Mouse (Mus musculus): Measurements from ENCODE around the gene Siva1. TPM values are rescaled to one million over a fixed set of nuclear protein-coding genes. Genes with fewer than 3 reads are reported as not detected.

Siva1 gene
- polyA plus RNA-seq, 1 experiment, result 164 TPM

DNA sequence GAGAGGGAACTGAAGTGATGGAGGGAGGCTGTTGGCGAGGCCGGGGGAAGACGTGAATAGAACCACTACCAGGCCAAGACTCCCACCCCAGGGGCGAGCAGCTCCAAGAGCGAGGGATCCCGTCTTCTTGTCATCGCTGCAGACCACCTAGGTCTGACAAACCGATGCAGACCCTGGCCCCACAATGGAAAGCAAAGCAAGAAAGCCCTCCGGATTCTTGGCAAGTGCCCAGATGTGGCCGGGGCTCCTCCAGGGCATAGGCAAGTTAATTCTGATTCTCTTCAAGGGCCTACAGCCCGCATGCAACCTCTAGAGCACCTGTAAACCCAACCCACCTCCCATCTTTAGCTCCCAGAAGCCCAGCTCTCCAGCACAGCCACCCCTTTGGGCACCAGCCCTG, 18.8 kb downstream of the Siva1 start:
- peaks cover 81% of the 10 kb centered on the region for H3K36me3 ChIP-seq (ENCODE audit: control insufficient read depth, insufficient read depth)
- peaks cover 29% of the 10 kb centered on the region for H3K79me3 ChIP-seq (ENCODE audit: low read depth)
- no peak overlapping the region for H3K4me3 ChIP-seq (ENCODE audit: insufficient read depth, poor library complexity, severe bottlenecking)
- no peak overlapping the region for H3ac ChIP-seq (ENCODE audit: control insufficient read depth, insufficient read length, low read depth)
- no peak for TF ChIP-seq MYOG (IDR thresholded peaks at IDR 0.05; ENCODE audit: control insufficient read depth, extremely low read depth, insufficient read length)
- no peak for TF ChIP-seq MYOD1 (IDR thresholded peaks at IDR 0.05; ENCODE audit: control insufficient read depth, insufficient read length, low read depth)
- TF ChIP-seq USF1 (IDR thresholded peaks at IDR 0.05; ENCODE audit: low read depth), result no peak
- TF ChIP-seq CTCF (IDR thresholded peaks at IDR 0.05; ENCODE audit: control insufficient read depth, insufficient read depth, insufficient read length), result no peak
- no peak for TF ChIP-seq MAX (IDR thresholded peaks at IDR 0.05)
- no peak for TF ChIP-seq FOSL1 (IDR thresholded peaks at IDR 0.05; ENCODE audit: insufficient read depth, low read length, poor library complexity, severe bottlenecking)
- no peak for TF ChIP-seq CEBPB (IDR thresholded peaks at IDR 0.05; ENCODE audit: low read depth)
- no peaks in the 10 kb centered on the region for H3K27me3 ChIP-seq (ENCODE audit: control insufficient read depth, insufficient read depth, insufficient read length)
- peaks cover 69% of the 10 kb centered on the region for H3K79me2 ChIP-seq (ENCODE audit: control insufficient read depth, insufficient read depth)

DNA sequence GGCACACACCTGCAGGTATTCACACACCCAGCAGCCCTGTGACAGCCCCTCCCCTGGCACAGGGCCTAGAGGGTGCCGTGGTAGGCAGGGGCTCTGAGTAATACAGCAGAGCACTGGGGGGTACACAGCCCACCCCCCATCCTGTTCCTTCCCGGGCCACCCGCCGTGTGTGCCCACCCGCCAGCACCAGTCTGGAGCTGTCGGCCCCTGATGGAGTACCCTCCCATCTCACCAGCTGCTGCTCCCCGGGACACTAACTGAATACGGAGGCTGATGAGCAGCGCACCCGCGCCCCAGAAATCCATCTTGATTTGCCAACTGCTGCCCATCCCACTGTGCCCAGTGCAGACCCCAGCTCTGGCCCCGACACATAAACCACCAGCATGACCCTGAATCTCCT, 19.2 kb downstream of the Siva1 start:
- no peak for TF ChIP-seq MYOD1 (IDR thresholded peaks at IDR 0.05; ENCODE audit: control insufficient read depth, insufficient read length, low read depth)
- TF ChIP-seq MAX (IDR thresholded peaks at IDR 0.05), result no peak
- TF ChIP-seq CTCF (IDR thresholded peaks at IDR 0.05; ENCODE audit: control insufficient read depth, insufficient read depth, insufficient read length), result no peak
- no peak for TF ChIP-seq USF1 (IDR thresholded peaks at IDR 0.05; ENCODE audit: low read depth)
- Histone ChIP-seq H3K36me3 (ENCODE audit: control insufficient read depth, insufficient read depth) (peaks cover 81% of the 10 kb centered on the region), H3K79me3 (ENCODE audit: low read depth) (peaks cover 30% of the 10 kb centered on the region), H3ac (ENCODE audit: control insufficient read depth, insufficient read length, low read depth) (no peak overlapping the region), H3K79me2 (ENCODE audit: control insufficient read depth, insufficient read depth) (peaks cover 73% of the 10 kb centered on the region), H3K27me3 (ENCODE audit: control insufficient read depth, insufficient read depth, insufficient read length) (no peaks in the 10 kb centered on the region), H3K4me3 (ENCODE audit: insufficient read depth, poor library complexity, severe bottlenecking) (no peak overlapping the region)

DNA sequence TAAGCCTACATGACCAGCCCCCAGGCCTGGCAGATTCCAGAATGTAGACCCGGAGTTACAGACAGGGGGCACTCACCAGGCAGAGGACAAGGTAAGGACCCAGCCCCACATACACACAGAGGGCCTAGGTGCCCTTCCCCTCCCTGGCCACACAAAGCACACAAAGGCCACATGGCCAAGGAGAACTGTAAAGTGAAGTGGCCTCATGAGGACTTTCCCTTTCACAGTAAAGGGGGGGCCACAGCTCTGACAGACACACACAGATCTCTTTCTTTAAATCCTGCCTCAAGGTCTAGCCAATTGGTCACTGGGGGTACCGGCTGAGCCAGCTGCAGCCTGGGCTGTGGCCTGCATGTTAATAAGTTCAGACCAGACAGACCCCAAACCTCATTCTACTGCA, 19.6 kb downstream of the Siva1 start:
- Histone ChIP-seq H3ac (ENCODE audit: control insufficient read depth, insufficient read length, low read depth) (no peak overlapping the region), H3K4me3 (ENCODE audit: insufficient read depth, poor library complexity, severe bottlenecking) (no peak overlapping the region), H3K79me2 (ENCODE audit: control insufficient read depth, insufficient read depth) (peaks cover 77% of the 10 kb centered on the region), H3K27me3 (ENCODE audit: control insufficient read depth, insufficient read depth, insufficient read length) (no peaks in the 10 kb centered on the region), H3K36me3 (ENCODE audit: control insufficient read depth, insufficient read depth) (peaks cover 81% of the 10 kb centered on the region), H3K79me3 (ENCODE audit: low read depth) (peaks cover 32% of the 10 kb centered on the region)
- no peak for TF ChIP-seq MYOG (IDR thresholded peaks at IDR 0.05; ENCODE audit: control insufficient read depth, extremely low read depth, insufficient read length)

DNA sequence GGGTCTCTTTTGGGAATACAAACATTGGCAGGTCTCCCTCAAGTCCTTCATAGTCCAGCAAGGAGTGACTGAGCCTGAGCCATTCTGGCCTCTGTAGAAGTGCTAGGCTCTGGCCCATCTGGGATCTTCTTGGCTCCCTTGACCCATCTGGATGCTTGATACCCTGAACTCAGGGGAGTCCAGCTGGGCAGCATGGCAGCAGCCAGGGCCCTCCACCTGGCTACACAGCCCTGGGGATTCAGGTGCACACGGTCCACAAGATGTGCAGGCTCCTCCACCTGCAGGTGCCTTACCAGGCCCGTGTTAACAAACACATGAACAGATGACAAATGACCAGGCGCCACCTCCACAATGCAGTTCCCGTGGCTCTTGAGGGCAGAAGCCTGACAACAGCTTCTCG, 20.2 kb downstream of the Siva1 start:
- Histone ChIP-seq H3ac (ENCODE audit: control insufficient read depth, insufficient read length, low read depth) (no peak overlapping the region), H3K4me3 (ENCODE audit: insufficient read depth, poor library complexity, severe bottlenecking) (no peak overlapping the region), H3K79me2 (ENCODE audit: control insufficient read depth, insufficient read depth) (peaks cover 83% of the 10 kb centered on the region), H3K36me3 (ENCODE audit: control insufficient read depth, insufficient read depth) (peaks cover 81% of the 10 kb centered on the region), H3K27me3 (ENCODE audit: control insufficient read depth, insufficient read depth, insufficient read length) (no peaks in the 10 kb centered on the region), H3K79me3 (ENCODE audit: low read depth) (peaks cover 36% of the 10 kb centered on the region)
- TF ChIP-seq USF1 (IDR thresholded peaks at IDR 0.05; ENCODE audit: low read depth) (no peak), CEBPB (IDR thresholded peaks at IDR 0.05; ENCODE audit: low read depth) (no peak), CTCF (IDR thresholded peaks at IDR 0.05; ENCODE audit: control insufficient read depth, insufficient read depth, insufficient read length) (no peak), MYOD1 (IDR thresholded peaks at IDR 0.05; ENCODE audit: control insufficient read depth, insufficient read length, low read depth) (no peak), MAX (IDR thresholded peaks at IDR 0.05) (no peak)

DNA sequence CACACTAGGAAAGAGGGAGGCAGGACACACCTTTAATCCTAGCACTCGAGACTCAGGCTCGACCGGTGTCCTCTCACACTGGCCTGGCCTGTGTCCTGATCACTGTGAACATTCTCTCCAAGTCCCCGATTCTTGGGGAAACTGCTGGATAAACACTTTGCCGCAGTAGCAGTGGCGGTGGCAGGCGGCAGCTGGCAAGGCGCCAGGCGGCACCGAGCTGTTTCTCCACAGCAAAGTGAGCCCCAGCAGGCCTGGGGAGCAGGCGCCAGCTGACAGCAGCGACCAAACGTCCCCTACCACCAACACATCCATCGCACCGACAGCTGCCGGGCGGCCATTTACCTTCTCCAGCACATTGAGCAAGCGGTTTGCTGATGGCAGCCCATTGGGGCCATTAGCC, 21.0 kb downstream of the Siva1 start:
- Histone ChIP-seq H3ac (ENCODE audit: control insufficient read depth, insufficient read length, low read depth) (no peak overlapping the region), H3K4me3 (ENCODE audit: insufficient read depth, poor library complexity, severe bottlenecking) (no peak overlapping the region), H3K36me3 (ENCODE audit: control insufficient read depth, insufficient read depth) (peaks cover 80% of the 10 kb centered on the region), H3K79me3 (ENCODE audit: low read depth) (peaks cover 44% of the 10 kb centered on the region), H3K27me3 (ENCODE audit: control insufficient read depth, insufficient read depth, insufficient read length) (no peaks in the 10 kb centered on the region), H3K79me2 (ENCODE audit: control insufficient read depth, insufficient read depth) (peaks cover 85% of the 10 kb centered on the region)
- TF ChIP-seq MAX (IDR thresholded peaks at IDR 0.05), result no peak
- TF ChIP-seq MYOD1 (IDR thresholded peaks at IDR 0.05; ENCODE audit: control insufficient read depth, insufficient read length, low read depth), result no peak
- TF ChIP-seq CEBPB (IDR thresholded peaks at IDR 0.05; ENCODE audit: low read depth), result no peak
- no peak for TF ChIP-seq FOSL1 (IDR thresholded peaks at IDR 0.05; ENCODE audit: insufficient read depth, low read length, poor library complexity, severe bottlenecking)
- no peak for TF ChIP-seq MYOG (IDR thresholded peaks at IDR 0.05; ENCODE audit: control insufficient read depth, extremely low read depth, insufficient read length)
- no peak for TF ChIP-seq CTCF (IDR thresholded peaks at IDR 0.05; ENCODE audit: control insufficient read depth, insufficient read depth, insufficient read length)
- no peak for TF ChIP-seq USF1 (IDR thresholded peaks at IDR 0.05; ENCODE audit: low read depth)

DNA sequence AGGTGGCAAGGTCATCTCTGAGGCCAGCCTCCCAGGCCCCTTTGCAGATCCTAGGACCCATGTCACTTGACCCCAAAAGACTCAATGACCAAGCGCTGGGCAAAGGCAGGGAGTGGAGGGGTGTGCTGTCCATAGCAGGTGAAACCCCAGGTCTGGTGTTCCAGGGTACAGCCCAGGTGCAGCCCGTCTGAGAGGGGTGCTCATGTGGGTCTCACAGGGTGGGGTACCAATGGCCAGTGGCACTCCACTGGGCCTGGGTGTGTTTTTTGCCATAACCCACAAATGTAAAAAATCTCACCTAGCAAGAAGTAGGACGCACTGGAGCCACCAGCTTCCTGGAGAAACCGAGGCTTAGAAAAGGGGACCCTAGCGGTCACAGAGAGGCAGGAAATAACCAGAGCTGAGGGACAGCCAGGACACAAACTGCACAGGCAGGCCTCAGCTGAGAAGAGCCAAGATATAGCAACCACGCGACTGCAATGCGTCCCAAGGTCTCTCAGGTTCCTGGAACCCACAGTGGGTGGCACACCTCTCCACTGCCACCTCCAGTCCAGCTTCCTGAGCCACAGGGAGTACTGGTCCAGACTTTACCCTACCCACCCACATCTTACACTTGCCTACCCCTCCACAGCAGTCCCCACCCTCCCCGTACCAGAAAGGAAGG, 21.5 kb downstream of the Siva1 start:
- Histone ChIP-seq H3K4me3 (ENCODE audit: insufficient read depth, poor library complexity, severe bottlenecking) (no peak overlapping the region), H3K79me3 (ENCODE audit: low read depth) (peaks cover 48% of the 10 kb centered on the region), H3ac (ENCODE audit: control insufficient read depth, insufficient read length, low read depth) (no peak overlapping the region), H3K36me3 (ENCODE audit: control insufficient read depth, insufficient read depth) (peaks cover 82% of the 10 kb centered on the region), H3K27me3 (ENCODE audit: control insufficient read depth, insufficient read depth, insufficient read length) (no peaks in the 10 kb centered on the region), H3K79me2 (ENCODE audit: control insufficient read depth, insufficient read depth) (peaks cover 87% of the 10 kb centered on the region)
- TF ChIP-seq CEBPB (IDR thresholded peaks at IDR 0.05; ENCODE audit: low read depth) (no peak), USF1 (IDR thresholded peaks at IDR 0.05; ENCODE audit: low read depth) (no peak), MAX (IDR thresholded peaks at IDR 0.05) (no peak), CTCF (IDR thresholded peaks at IDR 0.05; ENCODE audit: control insufficient read depth, insufficient read depth, insufficient read length) (no peak), MYOG (IDR thresholded peaks at IDR 0.05; ENCODE audit: control insufficient read depth, extremely low read depth, insufficient read length) (no peak), FOSL1 (IDR thresholded peaks at IDR 0.05; ENCODE audit: insufficient read depth, low read length, poor library complexity, severe bottlenecking) (no peak), MYOD1 (IDR thresholded peaks at IDR 0.05; ENCODE audit: control insufficient read depth, insufficient read length, low read depth) (no peak)
